Mouse (Mus musculus) heart, adult 2 months (tissue): ENCODE data around the gene Dab1. TPM values are rescaled to one million over a fixed set of nuclear protein-coding genes. Genes with fewer than 3 reads are reported as not detected.

ENCODE experiments used
- DNase-seq, 2 experiments: peaks; one replicate each; pipeline ENCODE4 v3.0.0; 2021
- H3K27ac ChIP-seq: fragments of 200-600 bp; 2 replicates; pipeline ENCODE4 v1.8.1; 2022
- H3K27me3 ChIP-seq: fragments of 200-500 bp; 2 replicates; pipeline ENCODE4 v1.6.1; 2012; ENCODE audit warnings: mild to moderate bottlenecking, low read length, inconsistent platforms, mixed read lengths; ENCODE audit not compliant: control insufficient read depth, insufficient read depth
- H3K36me3 ChIP-seq: fragments of 200-500 bp; 2 replicates; pipeline ENCODE4 v1.6.1; 2012; ENCODE audit warnings: low read length, inconsistent platforms; ENCODE audit not compliant: control insufficient read depth, insufficient read depth
- H3K4me1 ChIP-seq: fragments of 200-500 bp; 2 replicates; pipeline ENCODE4 v1.6.1; 2011; ENCODE audit warnings: low read length; ENCODE audit not compliant: control insufficient read depth, insufficient read depth
- H3K4me3 ChIP-seq: fragments of 200-600 bp; 2 replicates; pipeline ENCODE4 v1.8.1; 2022
- H3K79me2 ChIP-seq: fragments of 200-500 bp; replicated peaks from 2 replicates; pipeline ENCODE4 v1.6.1; 2012; ENCODE audit warnings: mild to moderate bottlenecking, inconsistent platforms, low read length, moderate library complexity, mixed read lengths; ENCODE audit not compliant: control insufficient read depth, insufficient read depth
- H3K9ac ChIP-seq: fragments of 200-500 bp; 2 replicates; pipeline ENCODE4 v1.6.1; 2012; ENCODE audit warnings: low read depth, mild to moderate bottlenecking, control low read depth, inconsistent platforms, low read length, mixed read lengths
- CTCF ChIP-seq: fragments of 200-600 bp; IDR thresholded peaks from 2 replicates; pipeline ENCODE4 v1.8.1; 2022; ENCODE audit warnings: antibody characterized with exemption, mild to moderate bottlenecking, moderate library complexity
- EP300 ChIP-seq: fragments of 200-500 bp; IDR thresholded peaks from 2 replicates; pipeline ENCODE4 v1.6.1; 2011; ENCODE audit warnings: low read depth, low read length, control low read depth; ENCODE audit not compliant: insufficient read depth
- POLR2A ChIP-seq: fragments of 200-500 bp; IDR thresholded peaks from 2 replicates; pipeline ENCODE4 v1.6.1; 2011; ENCODE audit warnings: mild to moderate bottlenecking, low read depth, low read length, control low read depth; ENCODE audit not compliant: insufficient read depth
- WGBS: fragments of 180-500 bp; shearing (Covaris S2); methylation state at CpG from one replicate; pipeline ENCODE4 v1.1.7; 2018; 5-methylcytosine and 5-hydroxymethylcytosine counted together
- intact Hi-C: fragments of 180-260 bp; cut with DNase I; formaldehyde crosslinking; loops from one replicate; pipeline ENCODE4 v1.15.1; 2025
- polyA plus RNA-seq: library from polyadenylated mRNA; depleted of rRNA; stranded (reverse); fragments of >200 nt; gene quantifications from 2 replicates; pipeline ENCODE4 v1.2.3, GENCODE M21; 2012
- total RNA-seq, 2 experiments: library from RNA; stranded (reverse); gene quantifications; 2 replicates each; pipeline ENCODE4 v1.2.3; 2021

Gene Dab1
- total and polyA plus RNA-seq, 3 experiments = 0.21 TPM; not detected in 2

GRCm38 (mm10) chr4:104012150-104012549, 393.0 kb downstream of the Dab1 start:
- Histone ChIP-seq H3K27ac (no peak overlapping the region), H3K79me2 (no peaks in the 10 kb centered on the region), H3K27me3 (no peaks in the 10 kb centered on the region), H3K36me3 (no peaks in the 10 kb centered on the region), H3K9ac (no peak overlapping the region), H3K4me1 (no peaks in the 10 kb centered on the region), H3K4me3 (no peak overlapping the region)
- intact Hi-C loops = no loop called here
- no peak for DNase-seq
- TF ChIP-seq CTCF = no peak
- no peak for TF ChIP-seq EP300
- TF ChIP-seq POLR2A = no peak
- 89% methylated on average over 4 of the region's 4 CpGs for WGBS

DNA sequence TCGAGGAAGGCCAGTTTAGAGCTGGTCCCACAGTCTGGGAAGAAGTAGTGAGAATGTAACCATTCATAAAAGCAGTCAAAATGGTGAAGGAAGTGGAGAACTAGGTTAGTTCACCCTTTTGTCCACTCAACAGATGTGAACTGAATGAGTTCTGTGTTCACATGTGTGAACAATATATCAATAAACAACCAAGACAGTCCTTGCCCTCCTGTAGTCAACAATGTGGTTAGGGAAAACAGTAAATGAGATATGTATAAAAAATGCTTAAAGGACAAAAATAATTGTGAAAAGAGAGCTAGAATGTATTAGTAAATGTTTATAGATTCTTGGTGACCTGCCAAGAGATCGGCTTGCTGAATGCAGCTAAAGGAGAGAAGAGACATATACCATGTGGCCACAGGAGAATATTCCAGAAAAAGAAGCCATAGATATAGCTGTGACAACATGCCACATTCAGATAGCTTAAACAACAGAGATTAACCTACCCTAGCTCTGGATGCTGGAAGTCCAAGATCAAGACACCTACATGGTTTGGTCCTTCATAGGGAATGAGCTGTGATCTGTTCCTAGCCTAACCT, 406.0 kb downstream of the Dab1 start:
- H3K27me3 ChIP-seq = no peaks in the 10 kb centered on the region
- H3K27ac ChIP-seq = no peak overlapping the region
- no peak for DNase-seq
- TF ChIP-seq CTCF = no peak
- H3K36me3 ChIP-seq = no peaks in the 10 kb centered on the region
- no peak overlapping the region for H3K4me3 ChIP-seq
- no peaks in the 10 kb centered on the region for H3K79me2 ChIP-seq
- H3K4me1 ChIP-seq = no peaks in the 10 kb centered on the region
- H3K9ac ChIP-seq = no peak overlapping the region
- intact Hi-C loops = no loop called here
- WGBS = 50% methylated on average over 2 of the region's 2 CpGs

DNA sequence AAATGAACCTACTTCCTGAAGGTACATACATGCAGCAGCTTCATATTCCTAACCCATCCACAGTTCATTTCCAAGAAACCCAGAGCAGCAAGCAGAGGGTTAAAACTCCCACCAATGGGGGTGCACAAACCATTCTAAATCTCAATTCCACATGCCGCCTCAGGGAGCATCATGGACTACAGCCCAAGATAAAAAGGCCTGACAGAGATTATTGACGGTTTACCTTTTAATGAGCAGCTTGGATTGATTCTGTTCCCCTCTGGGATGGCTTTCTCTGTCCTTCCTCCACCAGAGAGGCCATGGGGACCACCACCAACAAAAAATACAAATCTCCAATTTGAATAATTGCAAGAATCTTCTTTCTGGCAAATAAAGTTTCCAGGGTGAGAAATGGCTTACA, 407.7 kb downstream of the Dab1 start:
- Histone ChIP-seq H3K27ac (no peak overlapping the region), H3K9ac (no peak overlapping the region), H3K4me1 (no peaks in the 10 kb centered on the region), H3K27me3 (no peaks in the 10 kb centered on the region), H3K36me3 (no peaks in the 10 kb centered on the region), H3K79me2 (no peaks in the 10 kb centered on the region), H3K4me3 (no peak overlapping the region)
- TF ChIP-seq EP300 (no peak), POLR2A (no peak), CTCF (no peak)
- DNase-seq = no peak
- intact Hi-C loops = no loop called here
- 40% methylated on average over 2 of the region's 2 CpGs for WGBS

DNA sequence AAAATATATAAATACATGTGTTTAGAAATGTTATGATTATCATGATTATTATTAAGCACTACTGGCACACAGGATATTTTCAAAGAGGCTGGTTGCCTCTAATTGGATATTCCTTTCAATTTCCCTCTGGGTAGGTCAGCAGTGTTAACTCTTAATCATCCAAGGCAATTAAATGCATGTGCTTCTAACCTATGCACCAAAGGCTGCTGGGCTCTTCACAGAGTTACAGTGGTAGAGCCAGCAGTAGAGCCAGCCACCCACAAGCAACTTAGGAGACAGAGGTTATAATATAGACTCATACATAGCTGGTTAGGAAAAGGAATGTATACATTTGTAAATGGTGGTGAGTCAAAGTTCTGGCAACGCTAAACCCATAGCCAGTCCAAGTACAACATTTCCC, 408.1 kb downstream of the Dab1 start:
- no peak overlapping the region for H3K4me3 ChIP-seq
- H3K4me1 ChIP-seq = no peaks in the 10 kb centered on the region
- no peaks in the 10 kb centered on the region for H3K79me2 ChIP-seq
- TF ChIP-seq POLR2A (no peak), CTCF (no peak), EP300 (no peak)
- no peaks in the 10 kb centered on the region for H3K36me3 ChIP-seq
- no peak overlapping the region for H3K9ac ChIP-seq
- intact Hi-C loops = no loop called here
- no peak overlapping the region for H3K27ac ChIP-seq
- no peaks in the 10 kb centered on the region for H3K27me3 ChIP-seq
- WGBS = 81% methylated on average over 1 of the region's 1 CpGs
- DNase-seq = no peak

DNA sequence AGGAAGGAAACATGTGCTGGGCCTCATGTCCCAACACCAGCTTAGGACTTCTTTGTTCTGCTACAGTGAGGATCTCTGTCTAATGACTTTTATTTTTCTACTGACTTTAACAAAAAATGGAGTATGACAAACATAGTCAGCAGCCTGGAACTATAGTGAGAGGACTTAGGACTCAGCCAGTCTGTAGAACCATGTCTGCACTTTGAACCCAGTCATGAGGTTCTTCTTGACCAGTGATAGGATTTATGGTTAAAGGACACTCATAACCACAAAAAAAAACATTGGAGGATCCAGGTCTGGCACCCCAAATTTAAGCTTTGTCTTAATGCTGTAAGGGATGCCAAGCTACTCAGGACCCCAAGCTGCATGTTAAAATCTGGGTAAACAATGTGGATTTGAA, 416.9 kb downstream of the Dab1 start:
- Histone ChIP-seq H3K4me1 (no peaks in the 10 kb centered on the region), H3K79me2 (no peaks in the 10 kb centered on the region), H3K9ac (no peak overlapping the region), H3K4me3 (no peak overlapping the region), H3K27ac (no peak overlapping the region), H3K27me3 (no peaks in the 10 kb centered on the region), H3K36me3 (no peaks in the 10 kb centered on the region)
- TF ChIP-seq POLR2A (no peak), CTCF (no peak), EP300 (no peak)
- no peak for DNase-seq
- intact Hi-C loops = no loop called here

- H3K27ac ChIP-seq = no peak overlapping the region
- H3K27me3 ChIP-seq = no peaks in the 10 kb centered on the region
- H3K9ac ChIP-seq = no peak overlapping the region
- H3K79me2 ChIP-seq = no peaks in the 10 kb centered on the region
- 38% methylated on average over 4 of the region's 4 CpGs for WGBS
- intact Hi-C loops = no loop called here
- TF ChIP-seq POLR2A (no peak), CTCF (no peak), EP300 (no peak)
- no peaks in the 10 kb centered on the region for H3K4me1 ChIP-seq
- no peaks in the 10 kb centered on the region for H3K36me3 ChIP-seq
- DNase-seq = no peak
- no peak overlapping the region for H3K4me3 ChIP-seq
These were observed 420.4 kb downstream of the Dab1 start for GRCm38 (mm10) chr4:104039588-104039987.

DNA sequence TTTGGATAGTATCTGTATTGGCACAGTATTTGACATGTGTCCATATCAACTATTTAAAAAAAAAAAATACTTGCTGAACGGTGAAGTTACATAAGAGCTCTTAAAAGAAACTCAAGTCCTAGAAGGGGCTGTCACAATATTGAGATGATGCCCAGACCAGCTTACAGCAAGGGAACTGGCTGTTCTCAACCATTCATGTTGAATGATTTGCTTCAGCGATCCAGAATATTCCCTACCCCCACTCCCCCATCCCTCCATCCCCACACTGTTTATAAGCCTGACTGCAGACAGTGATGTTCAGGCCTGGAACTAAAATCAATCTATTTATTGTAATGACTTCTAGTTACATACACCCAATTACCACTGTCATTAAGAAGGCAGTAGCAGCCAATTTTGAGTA, 424.3 kb downstream of the Dab1 start:
- WGBS = 76% methylated on average over 2 of the region's 2 CpGs
- H3K9ac ChIP-seq = no peak overlapping the region
- no peak for DNase-seq
- H3K4me3 ChIP-seq = no peak overlapping the region
- H3K27me3 ChIP-seq = no peaks in the 10 kb centered on the region
- TF ChIP-seq POLR2A (no peak), EP300 (no peak), CTCF (no peak)
- intact Hi-C loops = no loop called here
- H3K4me1 ChIP-seq = no peaks in the 10 kb centered on the region
- H3K79me2 ChIP-seq = no peaks in the 10 kb centered on the region
- H3K27ac ChIP-seq = no peak overlapping the region
- no peaks in the 10 kb centered on the region for H3K36me3 ChIP-seq
